Mouse (Mus musculus) heart, embryonic 12.5 days (tissue): ENCODE measurements at regions not wholly inside any gene's neighbourhood (a gene's known extent, or its start where the extent isn't known, plus 50 kb on each side); places are given as distances from the start of the nearest gene placed in this dataset.
A peak's percentile ranks its signal among the peaks of the same experiment; 100 is the strongest.

Experiments
- ATAC-seq: fragments of 200-750 bp; cut with Nextera tagmentation; 2 replicates; pipeline ENCODE4 v1.8.0; 2017; ENCODE audit warnings: moderate TSS enrichment, moderate library complexity; ENCODE audit not compliant: insufficient number of reproducible peaks, low FRiP score
- H3K27ac ChIP-seq: fragments of 300-500 bp; sonication (generic); 2 replicates; pipeline ENCODE4 v1.5.1; 2016; ENCODE audit warnings: mild to moderate bottlenecking, moderate library complexity; ENCODE audit not compliant: poor library complexity, severe bottlenecking
- H3K27me3 ChIP-seq: fragments of 300-500 bp; sonication (generic); replicated peaks from 2 replicates; pipeline ENCODE4 v1.6.1; 2016; ENCODE audit warnings: mild to moderate bottlenecking, moderate library complexity
- H3K36me3 ChIP-seq: fragments of 300-500 bp; sonication (generic); 2 replicates; pipeline ENCODE4 v1.6.1; 2016; ENCODE audit warnings: mild to moderate bottlenecking, moderate library complexity
- H3K4me1 ChIP-seq: fragments of 300-500 bp; sonication (generic); replicated peaks from 2 replicates; pipeline ENCODE4 v1.6.1; 2016; ENCODE audit warnings: mild to moderate bottlenecking
- H3K4me2 ChIP-seq: fragments of 300-500 bp; sonication (generic); 2 replicates; pipeline ENCODE4 v1.6.1; 2016; ENCODE audit warnings: mild to moderate bottlenecking, moderate library complexity
- H3K4me3 ChIP-seq: fragments of 300-500 bp; sonication (generic); 2 replicates; pipeline ENCODE4 v1.5.1; 2016; ENCODE audit warnings: mild to moderate bottlenecking
- H3K9ac ChIP-seq: fragments of 300-500 bp; sonication (generic); 2 replicates; pipeline ENCODE4 v1.6.1; 2016; ENCODE audit warnings: mild to moderate bottlenecking, moderate library complexity
- H3K9me3 ChIP-seq: fragments of 300-500 bp; sonication (generic); replicated peaks from 2 replicates; pipeline ENCODE4 v1.6.1; 2016; ENCODE audit warnings: mild to moderate bottlenecking, moderate library complexity
- WGBS: fragments of 180-500 bp; shearing (Covaris S2); methylation state at CpG from one replicate; pipeline ENCODE4 v1.1.7; 2016; 5-methylcytosine and 5-hydroxymethylcytosine counted together

- Histone ChIP-seq H3K4me1 (no peaks in the 10 kb centered on the region), H3K27me3 (no peaks in the 10 kb centered on the region), H3K9ac (no peak overlapping the region), H3K27ac (no peak overlapping the region), H3K4me2 (no peak overlapping the region), H3K4me3 (no peak overlapping the region), H3K9me3 (0 out of 2 replicates have a peak, but pooled peaks cover 7% of the 10 kb centered on the region), H3K36me3 (no peaks in the 10 kb centered on the region)
- WGBS, result 78% methylated on average over 19 of the region's 19 CpGs
- ATAC-seq, result no peak
Observed at GRCm38 (mm10) chr17:85823036-85823435, 135.0 kb upstream of the Six2 start.

GRCm38 (mm10) chr17:85821861-85822260 lies 133.8 kb upstream of the Six2 start:
- Histone ChIP-seq H3K9me3 (0 out of 2 replicates have a peak, but pooled peaks cover 7% of the 10 kb centered on the region), H3K4me2 (no peak overlapping the region), H3K9ac (no peak overlapping the region), H3K4me1 (no peaks in the 10 kb centered on the region), H3K36me3 (no peaks in the 10 kb centered on the region), H3K27me3 (no peaks in the 10 kb centered on the region), H3K27ac (no peak overlapping the region), H3K4me3 (no peak overlapping the region)
- no peak for ATAC-seq
- WGBS, result 82% methylated on average over 4 of the region's 4 CpGs

DNA sequence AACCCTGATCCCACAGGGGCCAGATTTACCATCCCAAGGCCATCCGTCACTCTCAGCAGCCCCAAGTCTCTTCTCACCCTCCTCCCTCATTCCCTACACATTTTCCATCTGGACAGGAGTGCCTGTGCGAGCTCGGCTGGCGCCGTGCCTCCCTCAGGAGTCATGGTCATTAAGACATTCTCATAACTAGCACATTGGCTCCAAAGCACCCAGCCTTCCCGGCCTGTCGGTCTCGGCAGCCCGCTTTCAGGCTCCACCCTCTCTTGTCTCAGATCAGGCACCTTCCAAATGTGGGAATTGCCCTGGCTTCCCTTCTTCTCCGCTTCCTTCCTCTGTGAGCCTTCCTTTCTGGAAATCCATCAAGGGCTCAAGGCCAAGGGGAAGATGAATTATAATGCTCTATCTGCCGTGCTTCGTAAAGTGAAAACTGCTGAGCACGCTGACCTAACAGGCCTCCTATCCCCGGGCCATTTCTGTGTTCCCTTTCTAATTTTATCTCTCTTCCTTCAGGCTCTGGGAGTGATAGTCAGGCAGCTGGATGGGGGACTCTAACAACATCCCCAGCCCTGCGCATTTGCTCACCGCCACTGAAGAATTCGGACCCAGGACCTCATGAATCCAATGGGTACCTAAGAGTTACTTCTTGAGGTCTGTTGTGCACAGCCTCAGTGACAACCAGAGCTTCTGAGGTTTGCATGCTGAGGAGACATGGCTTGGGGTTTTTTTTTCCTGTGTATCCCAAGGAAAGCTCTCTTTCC lies 130.2 kb upstream of the Six2 start:
- H3K27me3 ChIP-seq, result no peaks in the 10 kb centered on the region
- H3K4me2 ChIP-seq, result peak overlapping the region; percentile 39; the same call in 1 of the 2 replicates
- 66% methylated on average over 17 of the region's 17 CpGs for WGBS
- no peak overlapping the region for H3K27ac ChIP-seq
- no peak for ATAC-seq
- H3K9me3 ChIP-seq, result 0 out of 2 replicates have a peak, but pooled peaks cover 7% of the 10 kb centered on the region
- H3K36me3 ChIP-seq, result no peaks in the 10 kb centered on the region
- no peaks in the 10 kb centered on the region for H3K4me1 ChIP-seq
- no peak overlapping the region for H3K9ac ChIP-seq
- H3K4me3 ChIP-seq, result no peak overlapping the region

DNA sequence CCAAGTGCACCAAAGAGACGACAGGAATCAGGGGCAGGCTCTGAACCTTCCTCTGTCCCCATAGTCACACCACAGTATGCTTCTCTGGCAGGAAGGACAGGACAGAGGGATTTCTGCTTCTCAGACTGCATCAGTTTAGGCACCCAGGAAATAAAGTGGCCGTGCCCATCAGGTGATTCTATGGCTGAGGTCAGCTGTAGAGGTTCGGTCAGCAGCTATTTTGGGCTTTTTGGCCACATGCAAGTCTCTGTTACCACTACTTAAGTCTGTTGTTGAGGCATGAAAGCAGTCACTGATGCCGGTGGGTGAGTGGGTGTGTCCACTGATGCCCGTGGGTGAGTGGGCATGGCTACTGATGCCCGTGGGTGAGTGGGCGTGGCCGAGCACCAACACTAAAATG lies 128.4 kb upstream of the Six2 start:
- H3K27ac ChIP-seq, result no peak overlapping the region
- H3K4me3 ChIP-seq, result no peak overlapping the region
- H3K9ac ChIP-seq, result no peak overlapping the region
- ATAC-seq, result no peak
- 90% methylated on average over 8 of the region's 8 CpGs for WGBS
- H3K4me2 ChIP-seq, result no peak overlapping the region
- no peaks in the 10 kb centered on the region for H3K36me3 ChIP-seq
- H3K9me3 ChIP-seq, result 0 out of 2 replicates have a peak, but pooled peaks cover 7% of the 10 kb centered on the region
- no peaks in the 10 kb centered on the region for H3K4me1 ChIP-seq
- H3K27me3 ChIP-seq, result no peaks in the 10 kb centered on the region; the same call in 1 of the 2 replicates

GRCm38 (mm10) chr17:85816056-85816455 lies 128.0 kb upstream of the Six2 start:
- no peak overlapping the region for H3K9ac ChIP-seq
- no peaks in the 10 kb centered on the region; the same call in 1 of the 2 replicates for H3K27me3 ChIP-seq
- no peaks in the 10 kb centered on the region for H3K36me3 ChIP-seq
- no peak overlapping the region for H3K4me3 ChIP-seq
- 0 out of 2 replicates have a peak, but pooled peaks cover 7% of the 10 kb centered on the region for H3K9me3 ChIP-seq
- no peaks in the 10 kb centered on the region for H3K4me1 ChIP-seq
- WGBS, result 81% methylated on average over 8 of the region's 8 CpGs
- H3K27ac ChIP-seq, result no peak overlapping the region
- ATAC-seq, result no peak
- no peak overlapping the region for H3K4me2 ChIP-seq

DNA sequence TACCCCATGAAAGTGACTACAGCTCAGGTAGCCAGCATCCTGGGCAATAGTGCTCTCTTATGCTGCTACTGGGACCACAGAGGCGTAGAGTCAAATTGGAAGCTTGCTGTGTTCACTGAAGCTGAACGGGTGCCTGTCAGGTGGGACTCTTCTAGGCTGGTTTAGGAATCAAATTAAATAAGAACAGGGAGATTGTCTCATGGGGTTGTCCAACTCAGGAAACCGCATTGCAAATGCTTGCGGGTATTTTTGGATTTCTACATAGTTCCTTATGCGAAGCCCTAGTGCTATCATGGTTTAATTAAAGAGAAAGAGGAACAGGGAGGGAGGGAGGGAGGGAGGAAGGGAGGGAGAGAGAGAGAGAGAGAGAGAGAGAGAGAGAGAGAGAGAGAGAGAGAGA lies 120.5 kb upstream of the Six2 start:
- Histone ChIP-seq H3K4me2 (no peak overlapping the region), H3K36me3 (no peaks in the 10 kb centered on the region), H3K9me3 (no peaks in the 10 kb centered on the region), H3K27me3 (peaks cover 36% of the 10 kb centered on the region), H3K27ac (no peak overlapping the region), H3K4me1 (no peaks in the 10 kb centered on the region), H3K9ac (no peak overlapping the region), H3K4me3 (no peak overlapping the region)
- ATAC-seq, result no peak
- 63% methylated on average over 5 of the region's 5 CpGs for WGBS

GRCm38 (mm10) chr17:85805726-85806359 lies 117.8 kb upstream of the Six2 start:
- no peak overlapping the region for H3K9ac ChIP-seq
- H3K27me3 ChIP-seq, result peaks cover 62% of the 10 kb centered on the region
- no peak for ATAC-seq
- no peak overlapping the region for H3K27ac ChIP-seq
- peaks cover under 1% of the 10 kb centered on the region; the same call in 1 of the 2 replicates for H3K4me1 ChIP-seq
- H3K9me3 ChIP-seq, result no peaks in the 10 kb centered on the region
- WGBS, result 67% methylated on average over 13 of the region's 13 CpGs
- no peak overlapping the region for H3K4me2 ChIP-seq
- H3K36me3 ChIP-seq, result no peaks in the 10 kb centered on the region
- H3K4me3 ChIP-seq, result no peak overlapping the region

DNA sequence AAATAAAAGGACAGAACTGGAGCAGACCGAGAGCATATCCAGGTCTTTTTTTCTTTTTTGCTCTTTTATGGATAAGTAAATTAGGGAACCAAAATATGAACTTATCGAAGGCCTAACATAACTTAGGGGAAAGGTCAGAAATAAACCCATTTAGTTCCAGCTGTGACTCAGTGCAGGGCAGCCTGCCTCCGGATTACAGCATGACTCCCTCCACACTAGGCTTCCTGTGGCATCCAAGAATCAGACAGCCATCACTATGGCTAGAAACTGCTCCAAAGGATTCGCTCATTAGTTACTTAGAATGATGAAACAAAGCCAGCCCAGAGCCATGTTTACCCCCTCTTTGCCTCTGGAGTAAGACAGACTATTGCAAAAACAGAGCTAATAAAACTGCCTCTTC lies 116.6 kb upstream of the Six2 start:
- Histone ChIP-seq H3K27me3 (peaks cover 74% of the 10 kb centered on the region), H3K4me2 (no peak overlapping the region), H3K27ac (no peak overlapping the region), H3K36me3 (no peaks in the 10 kb centered on the region), H3K4me3 (no peak overlapping the region), H3K9me3 (no peaks in the 10 kb centered on the region), H3K4me1 (peaks cover 9% of the 10 kb centered on the region), H3K9ac (no peak overlapping the region)
- 63% methylated on average over 4 of the region's 4 CpGs for WGBS
- no peak for ATAC-seq

GRCm38 (mm10) chr17:85801734-85802133 lies 113.7 kb upstream of the Six2 start:
- Histone ChIP-seq H3K9ac (no peak overlapping the region), H3K4me3 (no peak overlapping the region), H3K27ac (no peak overlapping the region), H3K9me3 (no peaks in the 10 kb centered on the region), H3K36me3 (no peaks in the 10 kb centered on the region), H3K4me2 (no peak overlapping the region), H3K27me3 (peaks cover 78% of the 10 kb centered on the region), H3K4me1 (peaks cover 13% of the 10 kb centered on the region)
- WGBS, result 85% methylated on average over 8 of the region's 8 CpGs
- ATAC-seq, result no peak

DNA sequence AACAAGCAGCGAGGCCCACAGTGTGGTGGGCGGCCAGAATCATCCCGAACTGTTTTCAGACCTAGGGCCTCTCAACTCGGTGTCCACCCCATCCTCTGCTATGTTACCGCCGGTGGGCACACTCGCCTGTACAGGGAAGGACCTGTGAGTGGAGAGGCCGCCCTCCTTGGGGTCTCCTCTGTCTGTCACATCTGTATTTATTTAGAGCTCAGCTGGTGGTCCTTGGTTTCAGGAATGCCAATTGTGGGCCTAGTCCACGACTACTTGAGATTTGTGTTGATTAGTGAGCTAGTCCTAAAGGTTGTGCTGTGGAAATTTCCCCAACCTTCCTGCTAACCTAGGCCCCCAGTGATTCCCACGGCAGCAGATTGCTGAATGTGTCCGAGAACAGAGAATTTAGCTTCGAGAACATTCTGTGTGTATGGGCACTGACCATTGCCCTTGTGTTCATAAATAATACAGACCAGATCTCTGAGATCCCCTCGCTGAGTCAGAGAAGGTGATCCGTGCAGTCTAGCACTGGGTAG lies 113.1 kb upstream of the Six2 start:
- Histone ChIP-seq H3K27me3 (peaks cover 78% of the 10 kb centered on the region), H3K4me3 (peak overlapping the region; percentile 51; the same call in 1 of the 2 replicates), H3K4me1 (peaks cover 13% of the 10 kb centered on the region), H3K9ac (no peak overlapping the region), H3K36me3 (no peaks in the 10 kb centered on the region), H3K27ac (no peak overlapping the region), H3K4me2 (peak overlapping the region; percentile 89), H3K9me3 (no peaks in the 10 kb centered on the region)
- no peak for ATAC-seq
- 47% methylated on average over 14 of the region's 14 CpGs for WGBS

DNA sequence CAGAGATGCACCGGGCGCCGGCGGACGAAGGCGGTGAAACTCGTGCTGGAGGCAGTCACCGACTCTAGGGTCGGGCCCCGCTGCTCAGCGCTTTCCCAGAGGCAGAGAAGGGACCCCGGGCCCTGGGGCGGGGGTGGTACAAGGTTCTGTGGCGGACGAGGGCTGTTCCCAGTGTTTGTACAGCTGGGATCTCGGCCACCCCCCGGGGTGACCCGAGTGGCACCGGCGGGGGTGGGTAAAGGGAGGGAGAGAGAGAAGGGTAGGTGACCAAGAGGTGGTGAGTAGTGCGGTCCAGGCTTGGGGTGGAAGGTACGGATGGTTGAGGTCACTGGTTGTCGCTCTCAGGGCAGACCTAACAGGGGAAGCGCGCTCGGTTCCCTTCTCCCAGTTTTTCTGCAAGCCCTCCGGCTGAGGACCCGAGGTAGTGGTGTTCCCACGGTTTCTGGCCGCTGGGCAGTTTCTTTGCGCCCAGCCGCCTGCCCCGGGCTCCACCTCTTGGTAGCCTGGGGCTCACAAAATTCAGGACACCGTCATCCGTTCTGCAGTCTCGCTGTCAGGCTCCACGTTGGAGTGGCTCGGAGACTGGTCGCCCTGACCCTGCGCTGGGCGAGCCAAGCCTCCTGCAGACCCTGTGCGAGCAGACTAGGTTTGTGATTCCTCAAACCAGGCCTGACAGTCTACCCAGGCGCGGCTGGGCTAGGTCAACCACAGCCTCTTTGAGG lies 112.4 kb upstream of the Six2 start:
- Histone ChIP-seq H3K27me3 (peaks cover 77% of the 10 kb centered on the region), H3K4me2 (peak overlapping the region; percentile 89), H3K4me3 (peak overlapping the region; percentile 51), H3K9ac (peak overlapping the region; percentile 63), H3K9me3 (no peaks in the 10 kb centered on the region), H3K27ac (no peak overlapping the region), H3K36me3 (no peaks in the 10 kb centered on the region), H3K4me1 (peaks cover 13% of the 10 kb centered on the region)
- 3% methylated on average over 44 of the region's 44 CpGs for WGBS
- 0 out of 2 replicates have a peak, but pooled peaks have one; percentile 53 for ATAC-seq
